ENCODE assay signal across 21 mouse cellular contexts in the genomic region with DNA sequence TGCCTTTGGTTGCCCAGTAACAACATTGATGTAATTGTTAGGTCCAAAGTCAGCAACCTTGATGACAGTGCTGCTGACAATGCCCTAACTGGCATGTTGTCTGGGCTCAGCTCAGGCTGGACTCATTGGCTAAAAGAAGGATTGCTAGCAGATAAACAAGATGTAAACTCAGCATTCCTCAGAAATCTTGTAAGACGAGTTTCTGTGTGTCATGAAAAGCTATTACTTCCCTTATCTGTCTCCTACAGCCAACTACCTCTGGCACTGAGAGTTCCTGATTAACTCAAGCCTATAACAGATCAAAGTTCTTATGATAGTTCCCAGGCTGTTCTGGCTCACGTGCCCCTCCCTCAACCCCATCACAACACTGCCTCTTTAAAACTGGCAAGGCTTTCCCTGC. TPM values are rescaled to one million over a fixed set of nuclear protein-coding genes. Genes with fewer than 3 reads are reported as not detected.
A peak's percentile ranks its signal among the peaks of the same experiment; 100 is the strongest.
DNase-seq lines count a peak whose midpoint lies in the region; ATAC-seq and TF ChIP-seq lines count a peak whose summit lies in the region.
"Had no signal": no experiment of that assay in that cellular context is flagged by ENCODE, and none has a peak within 500 bp of the region (broad histone marks: within the 10 kb centered on the region; RNA-seq: fewer than 3 reads in every experiment).

No protein-coding gene starts in this region.

- no peaks in the 10 kb centered on the region for H3K4me1 ChIP-seq in intestine, embryonic 16.5 days (ENCODE audit: control insufficient read depth, insufficient read depth, low read length)
- H3K4me1 ChIP-seq in liver, embryonic 14.5 days (replicated peaks; ENCODE audit: control insufficient read depth in 2 of 2, insufficient read depth in 2 of 2, low read length in 1 of 2), result peaks cover 3 to 7% of the 10 kb centered on the region in 2 experiments; a peak in 3 of 4 replicates
- H3K4me1 ChIP-seq in stomach, embryonic 16.5 days (ENCODE audit: control insufficient read depth, insufficient read depth, low read length), result no peaks in the 10 kb centered on the region
- H3K4me1 ChIP-seq: embryonic facial prominence, embryonic 12.5 days; hindbrain, embryonic 12.5 days; midbrain, embryonic 12.5 days; neural tube, embryonic 13.5 days had no signal

- H3K9ac ChIP-seq in intestine, embryonic 16.5 days (ENCODE audit: low read depth, low read length), result no peak overlapping the region
- no peak overlapping the region for H3K9ac ChIP-seq in liver, embryonic 14.5 days (replicated peaks)
- no peak overlapping the region for H3K9ac ChIP-seq in stomach, embryonic 16.5 days (ENCODE audit: low read length)
- H3K9ac ChIP-seq: embryonic facial prominence, embryonic 12.5 days; hindbrain, embryonic 12.5 days; lung, embryonic 14.5 days; midbrain, embryonic 12.5 days; neural tube, embryonic 13.5 days had no signal

- peak overlapping the region; percentile 42 for H3K27ac ChIP-seq in intestine, embryonic 16.5 days (ENCODE audit: low read length)
- no peak overlapping the region for H3K27ac ChIP-seq in liver, embryonic 14.5 days
- no peak overlapping the region for H3K27ac ChIP-seq in stomach, embryonic 16.5 days (ENCODE audit: low read length)
- H3K27ac ChIP-seq: embryonic facial prominence, embryonic 12.5 days; hindbrain, embryonic 12.5 days; midbrain, embryonic 12.5 days; neural tube, embryonic 13.5 days had no signal

- intact Hi-C loops in heart, postnatal 25 days (cut with DNase I), result no loop called here

- H3K36me3 ChIP-seq in intestine, embryonic 16.5 days (ENCODE audit: control insufficient read depth, insufficient read depth, low read length), result no peaks in the 10 kb centered on the region
- no peaks in the 10 kb centered on the region for H3K36me3 ChIP-seq in liver, embryonic 14.5 days (replicated peaks; ENCODE audit: control insufficient read depth, insufficient read depth, low read depth)
- H3K36me3 ChIP-seq in stomach, embryonic 16.5 days (ENCODE audit: control insufficient read depth, insufficient read depth, low read length), result no peaks in the 10 kb centered on the region
- H3K36me3 ChIP-seq: embryonic facial prominence, embryonic 12.5 days; hindbrain, embryonic 12.5 days; midbrain, embryonic 12.5 days; neural tube, embryonic 13.5 days had no signal

- H3K4me3 ChIP-seq in intestine, embryonic 16.5 days (ENCODE audit: low read length), result no peak overlapping the region
- H3K4me3 ChIP-seq in liver, embryonic 14.5 days (ENCODE audit: insufficient read depth in 1 of 2, low read depth in 2 of 2, low read length in 2 of 2), result no peak overlapping the region
- H3K4me3 ChIP-seq in stomach, embryonic 16.5 days (replicated peaks; ENCODE audit: low read length), result no peak overlapping the region
- H3K4me3 ChIP-seq: embryonic facial prominence, embryonic 12.5 days; erythroblast, embryonic 14.5 days; hindbrain, embryonic 12.5 days; midbrain, embryonic 12.5 days; neural tube, embryonic 13.5 days had no signal

- no peaks in the 10 kb centered on the region for H3K27me3 ChIP-seq in intestine, embryonic 16.5 days (replicated peaks; ENCODE audit: control insufficient read depth, insufficient read depth, low read length)
- H3K27me3 ChIP-seq in liver, embryonic 14.5 days (ENCODE audit: control insufficient read depth, insufficient read depth, low read length), result no peaks in the 10 kb centered on the region
- no peaks in the 10 kb centered on the region for H3K27me3 ChIP-seq in stomach, embryonic 16.5 days (ENCODE audit: control insufficient read depth, insufficient read depth, low read length)
- H3K27me3 ChIP-seq: embryonic facial prominence, embryonic 12.5 days; hindbrain, embryonic 12.5 days; midbrain, embryonic 12.5 days; neural tube, embryonic 13.5 days had no signal

- ATAC-seq in intestine, embryonic 16.5 days, result peak; percentile 98
- ATAC-seq in liver, embryonic 14.5 days (ENCODE audit: insufficient read depth), result peak; percentile 81
- peak; percentile 47; the same call in 1 of the 2 replicates for ATAC-seq in stomach, embryonic 16.5 days (ENCODE audit: insufficient read depth, low FRiP score)
- ATAC-seq: forebrain, embryonic 14.5 days had no signal

- no peak overlapping the region for H3K4me2 ChIP-seq in intestine, embryonic 16.5 days (ENCODE audit: low read depth, low read length)
- H3K4me2 ChIP-seq in liver, embryonic 14.5 days (ENCODE audit: low read depth), result no peak overlapping the region
- no peak overlapping the region for H3K4me2 ChIP-seq in stomach, embryonic 16.5 days (ENCODE audit: low read depth, low read length)
- H3K4me2 ChIP-seq: embryonic facial prominence, embryonic 12.5 days; hindbrain, embryonic 12.5 days; lung, embryonic 14.5 days; midbrain, embryonic 12.5 days; neural tube, embryonic 13.5 days had no signal

- peaks cover 8% of the 10 kb centered on the region; the same call in 1 of the 2 replicates for H3K9me3 ChIP-seq in intestine, embryonic 16.5 days (ENCODE audit: control insufficient read depth, low read length)
- H3K9me3 ChIP-seq in liver, embryonic 14.5 days (ENCODE audit: control insufficient read depth, low read length), result no peaks in the 10 kb centered on the region
- no peaks in the 10 kb centered on the region for H3K9me3 ChIP-seq in stomach, embryonic 16.5 days (replicated peaks; ENCODE audit: control insufficient read depth, low read length)

- peak; percentile 44 for DNase-seq in heart, adult 11 months
- DNase-seq in heart, postnatal 25 days (ENCODE audit: low spot score), result no peak
- DNase-seq in liver, embryonic 14.5 days (ENCODE audit: low read depth in 3 of 3, low spot score in 3 of 3), result peak in 2 of 3 experiments; percentile 24 to 44
- DNase-seq in layer of hippocampus, adult 9-11 months, result no peak
- DNase-seq in gastrocnemius, postnatal 25 days, result no peak
- DNase-seq in kidney, postnatal 10 days, result no peak
- DNase-seq: adrenal gland, postnatal 36 days; cerebellum, adult 9-10 months; gastrocnemius, postnatal 10 days; kidney, postnatal 4 days; lung, embryonic 14.5 days; lung, postnatal 4 days; thymus, postnatal 36 days had no signal

- WGBS in intestine, embryonic 16.5 days, result 19% methylated on average over 2 of the region's 2 CpGs
- 6% methylated on average over 2 of the region's 2 CpGs for WGBS in liver, embryonic 14.5 days (ENCODE audit: insufficient replicate concordance)
- 7% methylated on average over 2 of the region's 2 CpGs for WGBS in stomach, embryonic 16.5 days

- TF ChIP-seq CTCF in liver, embryonic 14.5 days (IDR thresholded peaks at IDR 0.05; ENCODE audit: low read depth), result no peak

- TF ChIP-seq EP300 in liver, embryonic 14.5 days (IDR thresholded peaks at IDR 0.05; ENCODE audit: low read depth), result peak; percentile 81

RNA-seq across cellular contexts. Expression of a gene that starts 23.2 kb away (rescaled TPM):
- 10 to 100 TPM; 14.6 to 17.7 TPM for total RNA-seq in heart, postnatal 25 days (2021)
- polyA plus RNA-seq in intestine, embryonic 16.5 days (2015; fragmentation: Nextera tagmentation; extraction: Ambion mirVana), result 27.3 and 30.8 TPM in 2 replicates
- 6.9 and 8.2 TPM in 2 replicates for polyA plus RNA-seq in liver, embryonic 14.5 days (2012; rRNA removed)
- polyA plus RNA-seq in liver, embryonic 14.5 days (2014; fragmentation: Nextera tagmentation; extraction: Ambion mirVana), result 14.6 and 15.8 TPM in 2 replicates
- 32.3 and 32.5 TPM in 2 replicates for polyA plus RNA-seq in stomach, embryonic 16.5 days (2015; fragmentation: Nextera tagmentation; extraction: Ambion mirVana)
- total RNA-seq in gastrocnemius, postnatal 25 days (2021), result 1 to 10 TPM; 8.6 to 9.9 TPM

Comparison
In these comparisons a context has a peak if more than half of its experiments do, and no peak if none do; other contexts are left out.
1. DNase-seq: peak in heart, adult 11 months (single experiment) and liver, embryonic 14.5 days (2 of 3); none in heart, postnatal 25 days (single experiment), layer of hippocampus, adult 9-11 months (single experiment), gastrocnemius, postnatal 25 days (single experiment) and kidney, postnatal 10 days (single experiment).
2. ATAC-seq: peak in every context shown above with its lines; median percentile 98 in intestine, embryonic 16.5 days; 81 in liver, embryonic 14.5 days; 47 in stomach, embryonic 16.5 days.